Mouse (Mus musculus): ENCODE measurements around the gene Jazf1. TPM values are rescaled to one million over a fixed set of nuclear protein-coding genes. Genes with fewer than 3 reads are reported as not detected.

Gene Jazf1
- total RNA-seq, 1 experiment, result 1.2 TPM

DNA sequence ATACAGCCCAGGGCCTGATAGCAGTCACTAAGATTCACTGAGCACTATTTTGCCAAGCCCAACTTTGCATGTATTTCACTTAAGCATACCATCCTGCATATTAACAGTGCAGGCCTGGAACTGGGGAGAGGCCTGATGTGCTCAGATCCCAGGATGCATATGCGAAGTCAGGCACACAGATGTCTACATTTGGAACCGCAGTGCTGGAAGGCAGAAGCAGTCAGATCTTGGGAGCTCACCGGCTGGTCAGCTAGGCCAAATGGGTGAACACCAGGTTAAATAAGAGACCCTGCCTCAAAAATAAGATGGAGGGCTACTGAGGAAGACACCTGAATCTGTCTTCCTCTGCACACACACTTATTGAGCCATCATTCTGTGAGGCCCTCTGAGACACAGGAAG lies 113.6 kb downstream of the Jazf1 start:
- no peaks in the 10 kb centered on the region for H3K9me3 ChIP-seq (ENCODE audit: control insufficient read depth, insufficient read depth, low read depth, low read length)
- no peak overlapping the region for H3K27ac ChIP-seq (ENCODE audit: insufficient read depth, low read depth, low read length, poor library complexity, severe bottlenecking)
- in situ Hi-C loops (cut with MboI; ENCODE audit: low sequenced_read_pairs in 2 of 2, unreplicated experiment in 2 of 2), result no loop called here
- H3K9ac ChIP-seq (ENCODE audit: insufficient read depth, low read depth, low read length, poor library complexity, severe bottlenecking), result no peak overlapping the region
- no peak overlapping the region for H3K4me3 ChIP-seq (ENCODE audit: insufficient read depth in 1 of 2, low read depth in 1 of 2, low read length in 2 of 2, poor library complexity in 1 of 2, severe bottlenecking in 1 of 2)
- H3K36me3 ChIP-seq (ENCODE audit: control insufficient read depth, insufficient read depth, low read length, poor library complexity, severe bottlenecking), result no peaks in the 10 kb centered on the region
- TF ChIP-seq MAFK (IDR thresholded peaks at IDR 0.05; ENCODE audit: insufficient read depth, low read depth, low read length), result no peak
- TF ChIP-seq ZC3H11A (IDR thresholded peaks at IDR 0.05; ENCODE audit: borderline replicate concordance, low read depth, low read length), result no peak
- no peak for TF ChIP-seq CHD2 (IDR thresholded peaks at IDR 0.05; ENCODE audit: low read depth, low read length)
- no peak for TF ChIP-seq ZNF384 (IDR thresholded peaks at IDR 0.05; ENCODE audit: low read depth, low read length)
- TF ChIP-seq HCFC1 (IDR thresholded peaks at IDR 0.05; ENCODE audit: borderline replicate concordance, insufficient read depth, low read length), result no peak
- no peak for DNase-seq (ENCODE audit: low read depth, low spot score)
- no peaks in the 10 kb centered on the region for H3K4me1 ChIP-seq (ENCODE audit: control insufficient read depth in 2 of 2, insufficient read depth in 2 of 2, low read length in 2 of 2, poor library complexity in 1 of 2)

DNA sequence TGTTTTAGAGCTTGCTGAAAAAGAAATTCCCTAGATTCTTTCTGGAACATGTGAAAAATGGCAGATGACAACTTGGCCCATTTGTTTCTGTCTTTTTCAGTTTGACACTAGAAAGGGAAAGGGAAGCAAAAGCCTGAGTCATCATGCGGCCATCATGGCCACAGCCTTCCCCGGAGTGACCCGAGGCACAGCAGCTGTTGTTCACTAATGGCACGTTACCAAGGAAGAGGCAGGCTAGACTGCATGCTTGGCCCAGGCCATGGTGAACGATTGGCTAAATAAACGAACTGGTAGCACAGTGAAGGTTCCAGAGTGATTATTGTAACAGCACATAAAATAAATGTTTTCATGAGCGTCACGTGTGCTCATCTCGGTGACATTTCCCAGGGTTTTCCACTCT lies 114.0 kb downstream of the Jazf1 start:
- no peak for DNase-seq (ENCODE audit: low read depth, low spot score)
- Histone ChIP-seq H3K9ac (ENCODE audit: insufficient read depth, low read depth, low read length, poor library complexity, severe bottlenecking) (no peak overlapping the region), H3K36me3 (ENCODE audit: control insufficient read depth, insufficient read depth, low read length, poor library complexity, severe bottlenecking) (no peaks in the 10 kb centered on the region), H3K9me3 (ENCODE audit: control insufficient read depth, insufficient read depth, low read depth, low read length) (no peaks in the 10 kb centered on the region), H3K4me1 (ENCODE audit: control insufficient read depth in 2 of 2, insufficient read depth in 2 of 2, low read length in 2 of 2, poor library complexity in 1 of 2) (no peaks in the 10 kb centered on the region), H3K27ac (ENCODE audit: insufficient read depth, low read depth, low read length, poor library complexity, severe bottlenecking) (no peak overlapping the region), H3K4me3 (ENCODE audit: insufficient read depth in 1 of 2, low read depth in 1 of 2, low read length in 2 of 2, poor library complexity in 1 of 2, severe bottlenecking in 1 of 2) (no peak overlapping the region)
- in situ Hi-C loops (cut with MboI; ENCODE audit: low sequenced_read_pairs in 2 of 2, unreplicated experiment in 2 of 2), result no loop called here
- TF ChIP-seq ZNF384 (IDR thresholded peaks at IDR 0.05; ENCODE audit: low read depth, low read length) (no peak), MAFK (IDR thresholded peaks at IDR 0.05; ENCODE audit: insufficient read depth, low read depth, low read length) (no peak), HCFC1 (IDR thresholded peaks at IDR 0.05; ENCODE audit: borderline replicate concordance, insufficient read depth, low read length) (no peak), CHD2 (IDR thresholded peaks at IDR 0.05; ENCODE audit: low read depth, low read length) (no peak), ZC3H11A (IDR thresholded peaks at IDR 0.05; ENCODE audit: borderline replicate concordance, low read depth, low read length) (no peak)

DNA sequence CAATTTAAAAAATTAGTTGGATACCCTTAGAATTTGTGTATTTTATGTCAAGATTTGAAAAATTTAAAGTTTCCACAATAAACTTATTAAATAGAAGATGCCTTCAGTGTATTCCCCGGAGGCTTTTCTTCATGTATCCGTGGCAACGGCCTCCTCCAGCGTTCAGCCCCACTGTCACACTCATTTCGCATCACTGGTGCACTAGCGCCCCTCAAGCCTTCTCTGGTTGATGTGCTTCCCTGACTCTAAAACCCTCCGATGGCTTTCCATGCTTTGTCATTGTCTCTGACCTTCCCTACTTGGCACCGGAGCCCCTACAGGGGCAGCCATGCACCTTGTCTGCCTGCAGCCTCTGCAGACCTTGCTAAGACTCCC lies 115.9 kb downstream of the Jazf1 start:
- no peak overlapping the region for H3K4me3 ChIP-seq (ENCODE audit: insufficient read depth in 1 of 2, low read depth in 1 of 2, low read length in 2 of 2, poor library complexity in 1 of 2, severe bottlenecking in 1 of 2)
- H3K9me3 ChIP-seq (ENCODE audit: control insufficient read depth, insufficient read depth, low read depth, low read length), result no peaks in the 10 kb centered on the region
- no peak overlapping the region for H3K9ac ChIP-seq (ENCODE audit: insufficient read depth, low read depth, low read length, poor library complexity, severe bottlenecking)
- no peak for TF ChIP-seq MAFK (IDR thresholded peaks at IDR 0.05; ENCODE audit: insufficient read depth, low read depth, low read length)
- no peak for TF ChIP-seq ZC3H11A (IDR thresholded peaks at IDR 0.05; ENCODE audit: borderline replicate concordance, low read depth, low read length)
- no peak for TF ChIP-seq ZNF384 (IDR thresholded peaks at IDR 0.05; ENCODE audit: low read depth, low read length)
- no peak for TF ChIP-seq HCFC1 (IDR thresholded peaks at IDR 0.05; ENCODE audit: borderline replicate concordance, insufficient read depth, low read length)
- no peak for TF ChIP-seq CHD2 (IDR thresholded peaks at IDR 0.05; ENCODE audit: low read depth, low read length)
- no peaks in the 10 kb centered on the region for H3K36me3 ChIP-seq (ENCODE audit: control insufficient read depth, insufficient read depth, low read length, poor library complexity, severe bottlenecking)
- no peak for DNase-seq (ENCODE audit: low read depth, low spot score)
- no peaks in the 10 kb centered on the region for H3K4me1 ChIP-seq (ENCODE audit: control insufficient read depth in 2 of 2, insufficient read depth in 2 of 2, low read length in 2 of 2, poor library complexity in 1 of 2)
- in situ Hi-C loops (cut with MboI; ENCODE audit: low sequenced_read_pairs in 2 of 2, unreplicated experiment in 2 of 2), result no loop called here
- no peak overlapping the region for H3K27ac ChIP-seq (ENCODE audit: insufficient read depth, low read depth, low read length, poor library complexity, severe bottlenecking)

- Histone ChIP-seq H3K9ac (ENCODE audit: insufficient read depth, low read depth, low read length, poor library complexity, severe bottlenecking) (no peak overlapping the region), H3K27ac (ENCODE audit: insufficient read depth, low read depth, low read length, poor library complexity, severe bottlenecking) (no peak overlapping the region), H3K9me3 (ENCODE audit: control insufficient read depth, insufficient read depth, low read depth, low read length) (no peaks in the 10 kb centered on the region), H3K4me1 (ENCODE audit: control insufficient read depth in 2 of 2, insufficient read depth in 2 of 2, low read length in 2 of 2, poor library complexity in 1 of 2) (no peaks in the 10 kb centered on the region), H3K4me3 (ENCODE audit: insufficient read depth in 1 of 2, low read depth in 1 of 2, low read length in 2 of 2, poor library complexity in 1 of 2, severe bottlenecking in 1 of 2) (no peak overlapping the region), H3K36me3 (ENCODE audit: control insufficient read depth, insufficient read depth, low read length, poor library complexity, severe bottlenecking) (no peaks in the 10 kb centered on the region)
- no peak for DNase-seq (ENCODE audit: low read depth, low spot score)
- no peak for TF ChIP-seq MAFK (IDR thresholded peaks at IDR 0.05; ENCODE audit: insufficient read depth, low read depth, low read length)
- no peak for TF ChIP-seq ZNF384 (IDR thresholded peaks at IDR 0.05; ENCODE audit: low read depth, low read length)
- TF ChIP-seq HCFC1 (IDR thresholded peaks at IDR 0.05; ENCODE audit: borderline replicate concordance, insufficient read depth, low read length), result no peak
- TF ChIP-seq CHD2 (IDR thresholded peaks at IDR 0.05; ENCODE audit: low read depth, low read length), result no peak
- in situ Hi-C loops (cut with MboI; ENCODE audit: low sequenced_read_pairs in 2 of 2, unreplicated experiment in 2 of 2), result no loop called here
These were observed 116.4 kb downstream of the Jazf1 start for GRCm38 (mm10) chr6:52951871-52952525.

DNA sequence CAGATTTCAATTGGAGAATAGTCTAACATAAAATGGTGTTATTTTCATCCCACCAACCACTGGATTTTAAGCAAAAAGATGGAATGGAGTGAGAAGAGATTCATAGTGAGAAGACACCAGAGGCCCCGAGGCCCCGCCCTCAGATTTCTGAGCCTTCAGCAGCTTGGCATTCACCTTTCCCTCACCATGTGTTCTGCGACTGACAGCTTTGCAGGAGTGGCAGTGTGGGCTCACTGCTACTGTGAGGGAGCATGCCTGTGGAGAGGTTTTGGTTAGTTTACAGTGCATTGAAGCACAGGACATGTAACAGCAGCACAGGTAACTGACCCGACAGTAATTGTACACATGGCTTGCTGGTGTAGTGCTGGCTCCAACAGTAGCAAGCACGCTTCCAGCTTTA lies 118.1 kb downstream of the Jazf1 start:
- in situ Hi-C loops (cut with MboI; ENCODE audit: low sequenced_read_pairs in 2 of 2, unreplicated experiment in 2 of 2), result no loop called here
- TF ChIP-seq ZC3H11A (IDR thresholded peaks at IDR 0.05; ENCODE audit: borderline replicate concordance, low read depth, low read length) (no peak), MAFK (IDR thresholded peaks at IDR 0.05; ENCODE audit: insufficient read depth, low read depth, low read length) (no peak), ZNF384 (IDR thresholded peaks at IDR 0.05; ENCODE audit: low read depth, low read length) (no peak), HCFC1 (IDR thresholded peaks at IDR 0.05; ENCODE audit: borderline replicate concordance, insufficient read depth, low read length) (no peak), CHD2 (IDR thresholded peaks at IDR 0.05; ENCODE audit: low read depth, low read length) (no peak)
- Histone ChIP-seq H3K4me3 (ENCODE audit: insufficient read depth in 1 of 2, low read depth in 1 of 2, low read length in 2 of 2, poor library complexity in 1 of 2, severe bottlenecking in 1 of 2) (no peak overlapping the region), H3K36me3 (ENCODE audit: control insufficient read depth, insufficient read depth, low read length, poor library complexity, severe bottlenecking) (no peaks in the 10 kb centered on the region), H3K4me1 (ENCODE audit: control insufficient read depth in 2 of 2, insufficient read depth in 2 of 2, low read length in 2 of 2, poor library complexity in 1 of 2) (no peaks in the 10 kb centered on the region), H3K27ac (ENCODE audit: insufficient read depth, low read depth, low read length, poor library complexity, severe bottlenecking) (no peak overlapping the region), H3K9me3 (ENCODE audit: control insufficient read depth, insufficient read depth, low read depth, low read length) (no peaks in the 10 kb centered on the region), H3K9ac (ENCODE audit: insufficient read depth, low read depth, low read length, poor library complexity, severe bottlenecking) (no peak overlapping the region)
- DNase-seq (ENCODE audit: low read depth, low spot score), result no peak
